Mouse (Mus musculus) limb, embryonic 11.5 days (tissue): ENCODE results near the gene Daam2. TPM values are rescaled to one million over a fixed set of nuclear protein-coding genes. Genes with fewer than 3 reads are reported as not detected.

Source experiments
- ATAC-seq: fragments of 200-750 bp; cut with Nextera tagmentation; 2 replicates; pipeline ENCODE4 v1.8.0; 2017; ENCODE audit warnings: low read depth; ENCODE audit not compliant: insufficient number of reproducible peaks, low FRiP score, low TSS enrichment
- DNase-seq: peaks from one replicate; pipeline ENCODE4 v3.0.0-alpha.2; 2015; ENCODE audit warnings: low spot score
- H3K27ac ChIP-seq: fragments of 300-500 bp; sonication (generic); replicated peaks from 2 replicates; pipeline ENCODE4 v1.5.1; 2014; ENCODE audit warnings: low read depth, mild to moderate bottlenecking, low read length
- H3K27me3 ChIP-seq: fragments of 300-500 bp; sonication (generic); 2 replicates; pipeline ENCODE4 v1.6.1; 2014; ENCODE audit warnings: mild to moderate bottlenecking, low read length, mixed read lengths; ENCODE audit not compliant: control insufficient read depth, insufficient read depth
- H3K36me3 ChIP-seq: fragments of 300-500 bp; sonication (generic); 2 replicates; pipeline ENCODE4 v1.6.1; 2014; ENCODE audit warnings: mild to moderate bottlenecking, low read length, moderate library complexity, mixed read lengths; ENCODE audit not compliant: control insufficient read depth, insufficient read depth
- H3K4me1 ChIP-seq: fragments of 300-500 bp; sonication (generic); 2 replicates; pipeline ENCODE4 v1.6.1; 2014; ENCODE audit warnings: low read length, mixed read lengths; ENCODE audit not compliant: control insufficient read depth, insufficient read depth
- H3K4me2 ChIP-seq: fragments of 300-500 bp; sonication (generic); 2 replicates; pipeline ENCODE4 v1.6.1; 2014; ENCODE audit warnings: low read depth, mild to moderate bottlenecking, moderate library complexity; ENCODE audit not compliant: severe bottlenecking
- H3K4me3 ChIP-seq: fragments of 300-500 bp; sonication (generic); 2 replicates; pipeline ENCODE4 v1.5.1; 2014; ENCODE audit warnings: low read depth, low read length
- H3K9ac ChIP-seq: fragments of 300-500 bp; sonication (generic); 2 replicates; pipeline ENCODE4 v1.6.1; 2014; ENCODE audit warnings: mild to moderate bottlenecking, low read length
- H3K9me3 ChIP-seq: fragments of 300-500 bp; sonication (generic); 2 replicates; pipeline ENCODE4 v1.6.1; 2016; ENCODE audit warnings: low read length; ENCODE audit not compliant: control insufficient read depth
- WGBS: fragments of 180-500 bp; shearing (Covaris S2); extraction: QIAGEN DNeasy Blood & Tissue Kit; methylation state at CpG from one replicate; pipeline ENCODE4 v1.1.7; 2014; 5-methylcytosine and 5-hydroxymethylcytosine counted together
- polyA plus RNA-seq: library from polyadenylated mRNA; unstranded; fragments of >200 nt; fragmentation: Nextera tagmentation; extraction: Ambion mirVana; gene quantifications from 2 replicates; pipeline ENCODE4 v1.2.1, GENCODE M21; 2014

Gene Daam2
- polyA plus RNA-seq, 1 experiment from 2014 or later: 8.6 TPM

- H3K9ac ChIP-seq: no peak overlapping the region
- H3K36me3 ChIP-seq: no peaks in the 10 kb centered on the region
- H3K4me3 ChIP-seq: no peak overlapping the region
- no peak for ATAC-seq
- 86% methylated on average over 2 of the region's 2 CpGs for WGBS
- H3K27ac ChIP-seq: no peak overlapping the region
- no peak for DNase-seq
- H3K9me3 ChIP-seq: no peaks in the 10 kb centered on the region; the same call in 1 of the 2 replicates
- H3K4me1 ChIP-seq: no peaks in the 10 kb centered on the region
- H3K4me2 ChIP-seq: no peak overlapping the region
- no peaks in the 10 kb centered on the region for H3K27me3 ChIP-seq
Measured at GRCm38 (mm10) chr17:49499635-49500034, 64.5 kb downstream of the Daam2 start.

- 58% methylated on average over 3 of the region's 3 CpGs for WGBS
- Histone ChIP-seq H3K9ac (no peak overlapping the region), H3K4me3 (no peak overlapping the region), H3K27ac (no peak overlapping the region), H3K4me2 (no peak overlapping the region), H3K4me1 (no peaks in the 10 kb centered on the region), H3K27me3 (no peaks in the 10 kb centered on the region), H3K36me3 (0 out of 2 replicates have a peak, but pooled peaks cover 3% of the 10 kb centered on the region), H3K9me3 (no peaks in the 10 kb centered on the region; the same call in 1 of the 2 replicates)
- DNase-seq (no peak), ATAC-seq (no peak)
Measured at GRCm38 (mm10) chr17:49498169-49498568, 66.0 kb downstream of the Daam2 start.

DNA sequence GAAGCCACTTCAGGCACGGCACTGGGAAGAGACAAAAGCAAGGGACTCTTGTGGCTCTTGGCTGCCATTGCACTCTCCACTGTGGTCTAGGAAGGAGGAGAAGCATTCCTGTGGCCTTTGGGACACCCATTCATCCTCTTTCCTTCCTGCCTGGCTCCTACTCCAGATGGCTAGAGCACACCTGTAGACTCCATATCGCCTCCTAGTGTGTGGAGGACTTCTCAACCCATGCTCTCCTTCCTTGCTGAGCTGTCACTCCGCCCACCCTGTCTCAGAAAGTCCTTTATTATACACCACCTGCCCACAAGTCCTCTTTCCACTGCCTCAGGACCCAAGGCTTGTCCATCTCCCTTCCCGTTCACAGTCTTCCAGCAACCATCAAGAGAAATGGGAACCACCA is 70.9 kb downstream of the Daam2 start:
- Histone ChIP-seq H3K36me3 (peaks cover 7% of the 10 kb centered on the region; the same call in 1 of the 2 replicates), H3K4me2 (no peak overlapping the region), H3K4me1 (no peaks in the 10 kb centered on the region), H3K9ac (no peak overlapping the region), H3K27me3 (no peaks in the 10 kb centered on the region), H3K4me3 (no peak overlapping the region), H3K27ac (no peak overlapping the region), H3K9me3 (no peaks in the 10 kb centered on the region)
- WGBS: 98% methylated on average over 4 of the region's 4 CpGs
- DNase-seq: no peak
- ATAC-seq: no peak

- no peak for ATAC-seq
- no peak overlapping the region for H3K4me2 ChIP-seq
- no peak overlapping the region for H3K4me3 ChIP-seq
- 74% methylated on average over 5 of the region's 5 CpGs for WGBS
- H3K4me1 ChIP-seq: no peaks in the 10 kb centered on the region
- no peak overlapping the region for H3K9ac ChIP-seq
- no peaks in the 10 kb centered on the region for H3K27me3 ChIP-seq
- peaks cover 7% of the 10 kb centered on the region; the same call in 1 of the 2 replicates for H3K36me3 ChIP-seq
- DNase-seq: no peak
- no peaks in the 10 kb centered on the region; the same call in 1 of the 2 replicates for H3K9me3 ChIP-seq
- no peak overlapping the region for H3K27ac ChIP-seq
Measured at GRCm38 (mm10) chr17:49489098-49489497, 75.0 kb downstream of the Daam2 start.

DNA sequence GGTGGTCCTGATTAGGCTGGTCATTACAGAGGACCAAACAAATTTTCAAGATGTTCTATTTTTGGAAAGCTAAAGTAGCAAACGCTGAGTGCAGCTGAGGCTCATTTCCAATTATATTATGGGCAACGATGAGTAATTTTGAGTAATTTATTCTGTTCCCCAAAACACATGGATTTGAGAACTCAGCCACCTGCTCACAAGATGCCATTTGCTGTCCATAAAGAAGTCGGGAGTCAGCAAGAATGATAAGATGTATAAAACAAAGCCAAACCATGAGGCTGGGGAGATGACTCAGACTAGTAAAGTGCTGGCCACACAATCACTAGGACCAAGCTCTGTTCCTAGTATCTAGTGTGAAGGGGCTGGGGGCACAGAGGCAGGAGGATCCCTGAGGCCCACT is 79.7 kb downstream of the Daam2 start:
- H3K36me3 ChIP-seq: peaks cover 4% of the 10 kb centered on the region; the same call in 1 of the 2 replicates
- no peak overlapping the region for H3K4me3 ChIP-seq
- WGBS: 88% methylated on average over 3 of the region's 3 CpGs
- H3K4me1 ChIP-seq: no peaks in the 10 kb centered on the region
- H3K9ac ChIP-seq: no peak overlapping the region
- DNase-seq (no peak), ATAC-seq (no peak)
- H3K27ac ChIP-seq: no peak overlapping the region
- H3K27me3 ChIP-seq: no peaks in the 10 kb centered on the region
- H3K9me3 ChIP-seq: no peaks in the 10 kb centered on the region; the same call in 1 of the 2 replicates
- no peak overlapping the region for H3K4me2 ChIP-seq

- Histone ChIP-seq H3K4me3 (no peak overlapping the region), H3K27me3 (no peaks in the 10 kb centered on the region), H3K36me3 (peaks cover 4% of the 10 kb centered on the region; the same call in 1 of the 2 replicates), H3K4me2 (no peak overlapping the region), H3K4me1 (no peaks in the 10 kb centered on the region), H3K9ac (no peak overlapping the region), H3K9me3 (no peaks in the 10 kb centered on the region; the same call in 1 of the 2 replicates), H3K27ac (no peak overlapping the region)
- DNase-seq (no peak), ATAC-seq (no peak)
- WGBS: 80% methylated on average over 3 of the region's 3 CpGs
Measured at GRCm38 (mm10) chr17:49481876-49482275, 82.3 kb downstream of the Daam2 start.

- peaks cover 2% of the 10 kb centered on the region; the same call in 1 of the 2 replicates for H3K36me3 ChIP-seq
- DNase-seq (no peak), ATAC-seq (no peak)
- H3K4me1 ChIP-seq: no peaks in the 10 kb centered on the region
- H3K4me3 ChIP-seq: no peak overlapping the region
- no peak overlapping the region for H3K4me2 ChIP-seq
- no peaks in the 10 kb centered on the region for H3K27me3 ChIP-seq
- H3K27ac ChIP-seq: no peak overlapping the region
- no peak overlapping the region for H3K9ac ChIP-seq
- 87% methylated on average over 4 of the region's 4 CpGs for WGBS
- H3K9me3 ChIP-seq: no peaks in the 10 kb centered on the region
Measured at GRCm38 (mm10) chr17:49477370-49477769, 86.8 kb downstream of the Daam2 start.

DNA sequence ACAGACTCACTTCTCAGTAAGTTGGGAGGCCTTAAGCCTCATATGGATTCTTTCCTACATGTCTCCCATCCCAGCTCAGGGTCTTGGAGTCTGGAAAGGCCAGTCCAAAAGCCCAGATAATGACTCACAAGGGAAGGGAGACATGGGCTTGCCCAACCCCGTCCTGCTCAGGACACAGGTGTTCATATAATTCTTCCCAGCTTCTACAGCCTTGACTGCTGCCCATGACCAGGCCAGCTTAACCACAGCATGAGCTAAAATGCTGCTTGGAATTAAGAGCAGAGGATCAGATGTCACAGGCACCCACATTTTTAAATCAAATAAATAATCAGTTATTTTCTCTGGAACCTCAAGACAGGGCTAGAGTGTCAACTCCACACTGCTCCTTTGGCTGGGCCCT is 89.0 kb downstream of the Daam2 start:
- no peaks in the 10 kb centered on the region for H3K9me3 ChIP-seq
- H3K9ac ChIP-seq: no peak overlapping the region
- DNase-seq: no peak
- H3K4me2 ChIP-seq: no peak overlapping the region
- no peak overlapping the region for H3K4me3 ChIP-seq
- H3K4me1 ChIP-seq: no peaks in the 10 kb centered on the region
- no peaks in the 10 kb centered on the region for H3K27me3 ChIP-seq
- WGBS: 67% methylated on average over 1 of the region's 1 CpGs
- no peak for ATAC-seq
- H3K27ac ChIP-seq: no peak overlapping the region
- peaks cover 2% of the 10 kb centered on the region; the same call in 1 of the 2 replicates for H3K36me3 ChIP-seq

GRCm38 (mm10) chr17:49474051-49474450 is 90.1 kb downstream of the Daam2 start:
- Histone ChIP-seq H3K4me2 (no peak overlapping the region), H3K4me1 (no peaks in the 10 kb centered on the region), H3K27ac (no peak overlapping the region), H3K27me3 (no peaks in the 10 kb centered on the region), H3K36me3 (peaks cover under 1% of the 10 kb centered on the region; the same call in 1 of the 2 replicates), H3K4me3 (no peak overlapping the region), H3K9ac (no peak overlapping the region), H3K9me3 (no peaks in the 10 kb centered on the region)
- WGBS: 86% methylated on average over 4 of the region's 4 CpGs
- DNase-seq (no peak), ATAC-seq (no peak)
